Mouse (Mus musculus) ES-E14 (cell line): ENCODE data around the gene Pard3.

Experiments used
- CHD2 ChIP-seq: IDR thresholded peaks from 2 replicates; pipeline ENCODE4 v1.6.1; 2014; ENCODE audit warnings: mild to moderate bottlenecking, low read depth, low read length, inconsistent platforms
- ZC3H11A ChIP-seq: IDR thresholded peaks from 2 replicates; pipeline ENCODE4 v1.6.1; 2012; ENCODE audit warnings: low read depth, mild to moderate bottlenecking, inconsistent platforms, low read length, borderline replicate concordance
- ZNF384 ChIP-seq: IDR thresholded peaks from 2 replicates; pipeline ENCODE4 v1.6.1; 2012; ENCODE audit warnings: low read depth, low read length, inconsistent platforms

DNA sequence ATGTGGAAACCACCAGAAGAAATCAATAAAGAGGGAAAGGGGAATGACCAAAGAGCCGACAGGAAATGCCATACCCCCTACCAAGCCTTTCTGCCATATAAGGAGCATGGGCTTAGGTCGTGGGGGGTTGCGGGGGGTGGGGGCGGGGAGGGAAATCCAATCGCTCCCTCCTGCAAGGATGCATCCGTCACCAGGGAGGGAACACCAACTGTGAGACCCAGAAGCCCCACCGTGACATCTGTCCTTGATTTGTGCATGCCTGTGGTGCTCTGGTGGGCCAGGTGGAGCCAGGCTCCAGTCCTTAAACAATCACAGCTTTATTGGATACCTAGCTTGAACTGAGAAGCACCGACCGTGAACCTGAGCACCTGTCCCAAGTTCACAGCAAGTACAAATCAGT lies 24.7 kb downstream of the Pard3 start:
- no peak for TF ChIP-seq ZC3H11A
- TF ChIP-seq CHD2, result no peak
- no peak for TF ChIP-seq ZNF384
